Comparison of ENCODE assay signal across 11 mouse cellular contexts in genomic region chr11:82618457-82618856, GRCm38 (mm10).
DNase-seq lines count a peak whose midpoint lies in the region; ATAC-seq lines count a peak whose summit lies in the region.
"Had no signal": no experiment of that assay in that cellular context is flagged by ENCODE, and none has a peak within 500 bp of the region (broad histone marks: within the 10 kb centered on the region; RNA-seq: fewer than 3 reads in every experiment).

No protein-coding gene starts in this region.

- no peak for ATAC-seq in hindbrain, embryonic 12.5 days (ENCODE audit: low FRiP score)
- no peak for ATAC-seq in hindbrain, embryonic 11.5 days (ENCODE audit: low FRiP score)
- no peak for ATAC-seq in stomach, embryonic 15.5 days (ENCODE audit: insufficient read depth, low FRiP score, low read depth)

- H3K4me1 ChIP-seq in hindbrain, embryonic 12.5 days = 0 out of 2 replicates have a peak, but pooled peaks cover 6% of the 10 kb centered on the region
- H3K4me1 ChIP-seq in hindbrain, embryonic 11.5 days (replicated peaks; ENCODE audit: control insufficient read depth, insufficient read depth, low read length) = no peaks in the 10 kb centered on the region
- H3K4me1 ChIP-seq in stomach, embryonic 15.5 days = no peaks in the 10 kb centered on the region

- DNase-seq in hindbrain, embryonic 11.5 days (ENCODE audit: low spot score) = no peak
- peak; percentile 13 for DNase-seq in retina, adult 2 months (ENCODE audit: low read depth, low spot score)
- DNase-seq in retina, embryonic 14.5 days (ENCODE audit: low spot score) = no peak
- DNase-seq in induced T-regulatory cell, adult 2 months (ENCODE audit: low read depth) = peak; percentile 22
- no peak for DNase-seq in frontal cortex, postnatal 14 days (ENCODE audit: low spot score in 2 of 2)
- DNase-seq in frontal cortex, postnatal 25 days (ENCODE audit: low spot score in 2 of 2) = no peak
- DNase-seq: gastrocnemius, postnatal 14 days; heart, postnatal 10 days; kidney, postnatal 25 days had no signal

- H3K9me3 ChIP-seq in hindbrain, embryonic 12.5 days (replicated peaks) = no peaks in the 10 kb centered on the region
- H3K9me3 ChIP-seq in hindbrain, embryonic 11.5 days (ENCODE audit: control insufficient read depth, low read length) = no peaks in the 10 kb centered on the region
- H3K9me3 ChIP-seq in stomach, embryonic 15.5 days = no peaks in the 10 kb centered on the region

- H3K27ac ChIP-seq in hindbrain, embryonic 12.5 days = no peak overlapping the region
- no peak overlapping the region for H3K27ac ChIP-seq in hindbrain, embryonic 11.5 days (ENCODE audit: low read depth, low read length)
- no peak overlapping the region for H3K27ac ChIP-seq in stomach, embryonic 15.5 days

- no peak overlapping the region for H3K9ac ChIP-seq in hindbrain, embryonic 12.5 days
- H3K9ac ChIP-seq in hindbrain, embryonic 11.5 days (ENCODE audit: low read depth, low read length) = no peak overlapping the region
- no peak overlapping the region for H3K9ac ChIP-seq in stomach, embryonic 15.5 days

- no peaks in the 10 kb centered on the region for H3K36me3 ChIP-seq in hindbrain, embryonic 12.5 days
- H3K36me3 ChIP-seq in hindbrain, embryonic 11.5 days (ENCODE audit: control insufficient read depth, insufficient read depth, low read length) = no peaks in the 10 kb centered on the region
- H3K36me3 ChIP-seq in stomach, embryonic 15.5 days = no peaks in the 10 kb centered on the region

- H3K4me3 ChIP-seq in hindbrain, embryonic 12.5 days = no peak overlapping the region
- no peak overlapping the region for H3K4me3 ChIP-seq in hindbrain, embryonic 11.5 days (ENCODE audit: low read depth, low read length)
- H3K4me3 ChIP-seq in stomach, embryonic 15.5 days (replicated peaks) = no peak overlapping the region

- peak overlapping the region; percentile 1; the same call in 1 of the 2 replicates for H3K4me2 ChIP-seq in hindbrain, embryonic 12.5 days (replicated peaks)
- no peak overlapping the region for H3K4me2 ChIP-seq in hindbrain, embryonic 11.5 days (replicated peaks; ENCODE audit: low read depth, low read length)
- H3K4me2 ChIP-seq in stomach, embryonic 15.5 days = peak overlapping the region; percentile 14; the same call in 1 of the 2 replicates

- WGBS in hindbrain, embryonic 12.5 days = 5% methylated on average over 9 of the region's 9 CpGs
- WGBS in hindbrain, embryonic 11.5 days = 6% methylated on average over 9 of the region's 9 CpGs
- WGBS in stomach, embryonic 15.5 days = 6% methylated on average over 9 of the region's 9 CpGs

- 0 out of 2 replicates have a peak, but pooled peaks cover 4% of the 10 kb centered on the region for H3K27me3 ChIP-seq in hindbrain, embryonic 12.5 days
- H3K27me3 ChIP-seq in hindbrain, embryonic 11.5 days (ENCODE audit: control insufficient read depth, insufficient read depth, low read length) = peaks cover 4% of the 10 kb centered on the region; the same call in 1 of the 2 replicates
- no peaks in the 10 kb centered on the region for H3K27me3 ChIP-seq in stomach, embryonic 15.5 days (replicated peaks)

Comparison
In these comparisons a context has a peak if more than half of its experiments do, and no peak if none do; other contexts are left out.
1. DNase-seq: peak in retina, adult 2 months (single experiment) and induced T-regulatory cell, adult 2 months (single experiment); none in hindbrain, embryonic 11.5 days (single experiment), retina, embryonic 14.5 days (single experiment), frontal cortex, postnatal 14 days (0 of 2) and frontal cortex, postnatal 25 days (0 of 2).